Mouse (Mus musculus): ENCODE results near the gene Grin3b. TPM values are rescaled to one million over a fixed set of nuclear protein-coding genes. Genes with fewer than 3 reads are reported as not detected.

The Grin3b gene
- polyA plus RNA-seq, 1 experiment from 2014 or later: 0.34 TPM

DNA sequence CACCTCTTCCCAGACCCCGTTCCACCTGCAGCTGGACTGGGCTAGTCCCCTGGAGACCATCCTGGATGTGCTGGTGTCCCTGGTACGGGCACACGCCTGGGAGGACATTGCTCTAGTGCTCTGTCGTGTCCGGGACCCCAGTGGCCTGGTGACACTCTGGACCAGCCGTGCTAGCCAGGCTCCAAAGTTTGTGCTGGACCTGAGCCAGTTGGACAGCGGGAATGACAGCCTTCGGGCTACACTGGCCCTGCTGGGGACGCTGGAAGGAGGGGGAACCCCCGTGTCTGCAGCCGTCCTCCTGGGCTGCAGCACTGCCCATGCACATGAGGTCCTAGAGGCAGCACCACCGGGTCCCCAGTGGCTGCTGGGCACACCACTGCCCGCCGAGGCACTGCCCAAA lies 2.3 kb downstream of the Grin3b start:
- no peak overlapping the region for H3K4me2 ChIP-seq
- no peaks in the 10 kb centered on the region for H3K9me3 ChIP-seq
- H3K27me3 ChIP-seq: peaks cover 30% of the 10 kb centered on the region
- 42% methylated on average over 14 of the region's 14 CpGs for WGBS
- no peak overlapping the region for H3K9ac ChIP-seq
- no peak overlapping the region for H3K27ac ChIP-seq
- peaks cover 40% of the 10 kb centered on the region for H3K36me3 ChIP-seq
- H3K4me1 ChIP-seq: peaks cover 31% of the 10 kb centered on the region
- no peak overlapping the region for H3K4me3 ChIP-seq
- 0 out of 2 replicates have a peak, but pooled peaks have one; percentile 3 for ATAC-seq (ENCODE audit: borderline replicate concordance, extremely low read depth, low FRiP score, low TSS enrichment)

DNA sequence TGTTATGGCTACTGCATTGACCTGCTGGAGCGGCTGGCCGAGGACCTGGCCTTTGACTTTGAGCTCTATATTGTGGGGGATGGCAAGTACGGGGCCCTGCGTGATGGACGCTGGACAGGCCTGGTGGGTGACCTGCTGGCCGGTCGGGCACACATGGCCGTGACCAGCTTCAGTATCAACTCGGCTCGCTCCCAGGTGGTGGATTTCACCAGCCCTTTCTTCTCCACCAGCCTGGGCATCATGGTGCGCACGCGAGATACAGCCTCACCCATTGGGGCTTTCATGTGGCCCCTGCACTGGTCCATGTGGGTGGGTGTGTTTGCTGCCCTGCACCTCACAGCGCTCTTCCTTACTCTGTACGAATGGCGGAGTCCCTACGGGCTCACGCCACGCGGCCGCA lies 3.6 kb downstream of the Grin3b start:
- no peak overlapping the region for H3K27ac ChIP-seq
- 85% methylated on average over 21 of the region's 21 CpGs for WGBS
- ATAC-seq (ENCODE audit: borderline replicate concordance, extremely low read depth, low FRiP score, low TSS enrichment): no peak

GRCm38 (mm10) chr10:79974668-79975067 lies 4.2 kb downstream of the Grin3b start:
- peaks cover 21% of the 10 kb centered on the region for H3K4me1 ChIP-seq
- no peak overlapping the region for H3K4me2 ChIP-seq
- H3K27ac ChIP-seq: no peak overlapping the region
- peaks cover 25% of the 10 kb centered on the region for H3K27me3 ChIP-seq
- whole genome bisulfite sequencing: 86% methylated on average over 8 of the region's 8 CpGs
- H3K9ac ChIP-seq: no peak overlapping the region
- no peak overlapping the region for H3K4me3 ChIP-seq
- peaks cover 49% of the 10 kb centered on the region for H3K36me3 ChIP-seq
- H3K9me3 ChIP-seq: no peaks in the 10 kb centered on the region
- no peak for ATAC-seq (ENCODE audit: borderline replicate concordance, extremely low read depth, low FRiP score, low TSS enrichment)

More for the DNA sequence above, 3.6 kb downstream of the Grin3b start:
- peaks cover 46% of the 10 kb centered on the region for H3K36me3 ChIP-seq
- H3K27me3 ChIP-seq: peaks cover 30% of the 10 kb centered on the region
- H3K9ac ChIP-seq: no peak overlapping the region
- no peaks in the 10 kb centered on the region for H3K9me3 ChIP-seq
- H3K4me1 ChIP-seq: peaks cover 27% of the 10 kb centered on the region
- no peak overlapping the region for H3K4me2 ChIP-seq
- H3K4me3 ChIP-seq: no peak overlapping the region

GRCm38 (mm10) chr10:79976071-79976721 lies 5.7 kb downstream of the Grin3b start:
- Histone ChIP-seq H3K9ac (no peak overlapping the region), H3K27ac (no peak overlapping the region), H3K4me1 (peaks cover 8% of the 10 kb centered on the region), H3K4me2 (no peak overlapping the region), H3K36me3 (peaks cover 49% of the 10 kb centered on the region), H3K4me3 (no peak overlapping the region), H3K27me3 (peaks cover 11% of the 10 kb centered on the region), H3K9me3 (no peaks in the 10 kb centered on the region)
- 88% methylated on average over 28 of the region's 28 CpGs for WGBS
- no peak for ATAC-seq (ENCODE audit: borderline replicate concordance, extremely low read depth, low FRiP score, low TSS enrichment)

GRCm38 (mm10) chr10:79976722-79977107 lies 6.2 kb downstream of the Grin3b start:
- no peak overlapping the region for H3K9ac ChIP-seq
- H3K27me3 ChIP-seq: peaks cover 6% of the 10 kb centered on the region
- H3K4me3 ChIP-seq: no peak overlapping the region
- 80% methylated on average over 36 of the region's 36 CpGs for WGBS
- H3K36me3 ChIP-seq: peaks cover 49% of the 10 kb centered on the region
- no peaks in the 10 kb centered on the region for H3K9me3 ChIP-seq
- H3K27ac ChIP-seq: no peak overlapping the region
- no peak for ATAC-seq (ENCODE audit: borderline replicate concordance, extremely low read depth, low FRiP score, low TSS enrichment)
- no peak overlapping the region for H3K4me2 ChIP-seq
- peaks cover 9% of the 10 kb centered on the region; the same call in 1 of the 2 replicates for H3K4me1 ChIP-seq

DNA sequence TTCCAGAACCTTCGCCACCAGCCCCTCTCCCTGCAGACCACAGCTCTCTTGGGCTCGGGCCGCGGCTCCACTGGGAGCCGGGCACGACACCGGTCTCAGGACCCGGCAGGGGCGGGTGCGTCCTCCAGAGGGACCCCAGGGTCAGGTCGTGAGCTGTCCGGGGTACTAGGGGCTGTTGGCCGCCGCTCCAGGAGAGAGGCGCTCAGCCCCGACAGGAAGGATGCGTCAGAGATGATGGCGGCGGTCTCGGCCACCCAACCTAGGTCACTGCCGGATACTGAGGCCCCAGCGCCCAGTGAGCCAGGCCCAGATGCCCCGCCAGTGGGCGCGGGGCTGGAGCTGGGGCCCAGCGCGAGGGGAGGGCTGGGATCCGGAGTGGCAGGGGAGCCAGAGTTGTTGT lies 6.8 kb downstream of the Grin3b start:
- Histone ChIP-seq H3K9me3 (no peaks in the 10 kb centered on the region), H3K36me3 (peaks cover 49% of the 10 kb centered on the region), H3K27me3 (peaks cover under 1% of the 10 kb centered on the region; the same call in 1 of the 2 replicates), H3K9ac (no peak overlapping the region), H3K27ac (no peak overlapping the region), H3K4me2 (no peak overlapping the region), H3K4me1 (peaks cover 11% of the 10 kb centered on the region), H3K4me3 (no peak overlapping the region)
- 81% methylated on average over 28 of the region's 28 CpGs for WGBS
- ATAC-seq (ENCODE audit: borderline replicate concordance, extremely low read depth, low FRiP score, low TSS enrichment): no peak

DNA sequence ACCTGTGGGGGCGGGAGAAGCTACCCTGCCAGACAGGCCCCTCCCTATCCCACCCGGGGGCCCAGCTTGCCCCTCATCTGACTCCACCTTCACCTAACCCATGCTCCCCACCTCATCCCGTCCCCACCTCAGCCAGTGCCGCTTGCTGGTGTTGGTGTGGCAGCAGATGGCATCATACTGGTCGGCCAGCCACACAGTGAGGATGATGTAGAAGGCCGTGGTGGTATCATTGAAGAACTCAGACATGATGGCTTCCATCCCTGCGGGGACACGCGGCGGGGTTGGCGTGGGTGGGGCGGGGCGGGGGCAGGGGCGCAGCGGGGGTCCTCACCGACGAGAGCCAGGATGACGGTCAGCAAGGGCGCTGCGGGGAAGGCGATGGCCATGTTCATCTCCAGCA lies 7.5 kb downstream of the Grin3b start:
- H3K9ac ChIP-seq: no peak overlapping the region
- H3K4me1 ChIP-seq: peaks cover 15% of the 10 kb centered on the region
- 96% methylated on average over 21 of the region's 21 CpGs for WGBS
- H3K4me2 ChIP-seq: no peak overlapping the region
- H3K4me3 ChIP-seq: no peak overlapping the region
- H3K27me3 ChIP-seq: no peaks in the 10 kb centered on the region
- no peaks in the 10 kb centered on the region for H3K9me3 ChIP-seq
- no peak overlapping the region for H3K27ac ChIP-seq
- peaks cover 49% of the 10 kb centered on the region for H3K36me3 ChIP-seq
- no peak for ATAC-seq (ENCODE audit: borderline replicate concordance, extremely low read depth, low FRiP score, low TSS enrichment)

DNA sequence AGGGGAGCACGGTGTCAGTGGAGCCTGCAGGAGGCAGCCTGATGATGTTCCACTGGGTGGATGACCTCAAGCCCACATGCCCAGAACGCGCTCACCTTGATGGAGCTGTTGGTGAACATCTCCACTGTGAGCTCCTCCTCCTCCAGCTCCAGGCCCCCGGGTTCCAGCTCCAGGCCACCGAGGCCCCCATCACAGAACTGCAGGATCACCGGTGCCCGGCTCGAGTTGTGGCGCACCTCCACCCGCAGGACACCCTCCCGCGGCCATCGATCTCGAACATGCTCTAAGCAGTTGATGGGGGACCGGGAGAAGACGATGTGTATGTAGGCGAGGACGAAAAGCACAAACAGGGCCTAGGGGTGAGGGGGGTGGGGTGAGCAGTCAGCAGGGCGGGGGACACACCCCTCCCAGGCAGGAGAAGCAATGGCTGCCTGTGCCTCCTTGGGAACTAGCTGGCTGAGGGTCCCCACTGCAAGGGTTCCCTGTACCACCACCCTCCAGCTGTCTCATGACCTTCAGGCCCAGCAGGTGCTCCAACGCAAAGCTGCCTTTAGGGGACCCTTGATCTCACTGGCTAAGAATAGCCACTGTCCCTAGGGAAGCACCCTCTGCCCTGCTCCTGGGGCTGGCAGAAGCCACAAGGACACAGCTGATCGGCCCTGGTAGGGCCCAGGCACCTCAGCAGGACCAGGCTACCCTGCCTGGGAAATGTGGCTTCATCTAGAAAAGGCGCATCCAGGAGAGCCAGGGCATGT lies 9.1 kb downstream of the Grin3b start:
- peaks cover 44% of the 10 kb centered on the region for H3K36me3 ChIP-seq
- no peaks in the 10 kb centered on the region for H3K27me3 ChIP-seq
- no peak overlapping the region for H3K4me2 ChIP-seq
- no peak overlapping the region for H3K9ac ChIP-seq
- no peaks in the 10 kb centered on the region for H3K9me3 ChIP-seq
- no peak overlapping the region for H3K4me3 ChIP-seq
- ATAC-seq (ENCODE audit: borderline replicate concordance, extremely low read depth, low FRiP score, low TSS enrichment): no peak
- no peak overlapping the region for H3K27ac ChIP-seq
- 92% methylated on average over 22 of the region's 22 CpGs for WGBS
- peaks cover 18% of the 10 kb centered on the region for H3K4me1 ChIP-seq

- Histone ChIP-seq H3K4me2 (peak overlapping the region; percentile 91), H3K9ac (peak overlapping the region; percentile 95), H3K9me3 (no peaks in the 10 kb centered on the region), H3K4me1 (peaks cover 44% of the 10 kb centered on the region), H3K4me3 (peak overlapping the region; percentile 86), H3K36me3 (peaks cover 11% of the 10 kb centered on the region), H3K27ac (0 out of 2 replicates have a peak overlapping the region, but pooled peaks have one; percentile 99), H3K27me3 (no peaks in the 10 kb centered on the region)
- 62% methylated on average over 5 of the region's 5 CpGs for WGBS
- ATAC-seq (ENCODE audit: borderline replicate concordance, extremely low read depth, low FRiP score, low TSS enrichment): no peak
Measured at GRCm38 (mm10) chr10:79983205-79983604, 12.7 kb downstream of the Grin3b start.

DNA sequence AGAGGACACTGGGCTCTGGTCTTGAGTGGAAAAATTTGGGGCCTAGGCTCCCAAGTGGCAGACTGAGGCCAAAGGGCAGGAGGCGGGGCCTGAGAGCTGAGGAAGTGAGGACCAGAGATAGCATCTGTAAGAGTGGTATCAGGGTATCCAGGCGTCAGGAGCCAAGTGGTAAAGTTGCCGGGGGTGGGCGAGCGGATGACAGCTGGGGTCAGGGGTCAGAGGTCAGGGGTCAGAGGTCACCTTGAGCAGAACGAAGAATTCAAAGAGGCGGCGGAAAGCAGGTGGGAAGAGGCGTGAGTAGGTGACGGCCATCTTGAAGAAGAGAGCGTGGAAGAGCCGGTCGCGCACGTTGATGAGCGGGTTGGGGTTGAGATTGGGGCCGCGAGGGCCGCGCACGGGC lies 13.2 kb downstream of the Grin3b start:
- WGBS: 1% methylated on average over 21 of the region's 21 CpGs

DNA sequence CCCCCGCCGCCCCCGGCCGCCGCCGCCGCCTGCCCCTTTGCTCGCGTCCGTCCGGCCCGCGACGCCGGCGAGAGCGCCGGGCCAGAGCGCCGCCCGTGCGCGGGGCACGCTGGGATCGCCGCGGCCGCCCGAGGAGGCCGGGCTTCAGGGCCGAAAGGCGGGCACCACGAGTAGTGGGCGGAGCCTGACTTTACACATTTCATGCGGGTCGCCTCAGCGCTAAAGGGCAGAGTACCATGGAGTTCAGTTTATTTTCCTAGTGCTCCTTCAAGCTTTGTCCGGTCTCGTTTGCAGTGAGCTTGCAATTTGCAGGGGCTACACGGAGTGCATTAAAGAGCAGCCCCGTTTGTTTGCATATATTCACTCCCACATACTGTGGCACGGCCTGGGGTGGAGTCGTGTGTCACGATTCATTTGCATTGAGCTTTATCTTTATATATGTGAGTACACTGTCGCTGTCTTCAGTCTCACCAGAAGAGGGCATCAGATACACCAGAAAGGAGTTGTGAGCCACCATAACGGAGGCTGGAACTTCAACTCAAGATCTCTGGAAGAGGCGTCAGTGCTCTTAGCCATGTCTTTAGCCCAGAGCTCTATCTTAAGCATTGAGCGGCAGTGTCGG lies 13.8 kb downstream of the Grin3b start, which contains the start of gene Tmem259:
Gene Tmem259 (minus strand): TSS at position 136 of the 622 bp plus-strand sequence.
- no peaks in the 10 kb centered on the region for H3K9me3 ChIP-seq
- WGBS: under 1% methylated on average over 48 of the region's 49 CpGs
- peaks cover 49% of the 10 kb centered on the region for H3K4me1 ChIP-seq

More for the DNA sequence above, 13.2 kb downstream of the Grin3b start:
- peak overlapping the region; percentile 99 for H3K27ac ChIP-seq
- no peak for ATAC-seq (ENCODE audit: borderline replicate concordance, extremely low read depth, low FRiP score, low TSS enrichment)
- peak overlapping the region; percentile 86 for H3K4me3 ChIP-seq
- H3K4me1 ChIP-seq: peaks cover 44% of the 10 kb centered on the region
- peak overlapping the region; percentile 91 for H3K4me2 ChIP-seq
- H3K27me3 ChIP-seq: no peaks in the 10 kb centered on the region
- peaks cover 7% of the 10 kb centered on the region for H3K36me3 ChIP-seq
- H3K9me3 ChIP-seq: no peaks in the 10 kb centered on the region
- H3K9ac ChIP-seq: peak overlapping the region; percentile 95

More for the DNA sequence above, 13.8 kb downstream of the Grin3b start, which contains the start of gene Tmem259:
- peak within 1 kb of the TSS; percentile 95 for H3K9ac ChIP-seq
- H3K4me2 ChIP-seq: peak within 1 kb of the TSS; percentile 91
- H3K27me3 ChIP-seq: no peaks in the 10 kb centered on the region
- H3K27ac ChIP-seq: peak within 1 kb of the TSS; percentile 99
- ATAC-seq (ENCODE audit: borderline replicate concordance, extremely low read depth, low FRiP score, low TSS enrichment): peak; percentile 67
- H3K36me3 ChIP-seq: peaks cover under 1% of the 10 kb centered on the region; the same call in 1 of the 2 replicates
- peak within 1 kb of the TSS; percentile 86 for H3K4me3 ChIP-seq
